Mouse (Mus musculus) v-Abl transformed pro-B cells (cell line): ENCODE measurements around the gene Dnmt1.

Experiments used
- in situ Hi-C, 2 experiments: fragments of 400-800 bp; cut with MboI; formaldehyde crosslinking; loops; one replicate each; pipeline ENCODE4 v1.15.1; 2025; ENCODE audit not compliant: unreplicated experiment in 2 of 2

Gene Dnmt1

GRCm38 (mm10) chr9:20889185-20890141 is 70.2 kb downstream of the Dnmt1 start:
- in situ Hi-C loops: loop anchor here (10.0 to 25.0 kb wide), 2 partner anchors 255 to 1548 kb away; no protein-coding TSS in a partner anchor

GRCm38 (mm10) chr9:20888386-20888765 is 71.3 kb downstream of the Dnmt1 start:
- in situ Hi-C loops: loop anchor here (10.0 to 25.0 kb wide), 2 partner anchors 254 to 1549 kb away; no protein-coding TSS in a partner anchor

- in situ Hi-C loops: loop anchor here (10.0 to 25.0 kb wide), 2 partner anchors 253 to 1549 kb away; no protein-coding TSS in a partner anchor
These were observed 71.8 kb downstream of the Dnmt1 start, which contains the start of gene Ppan for GRCm38 (mm10) chr9:20887704-20888385. Gene Ppan (plus strand): TSS chr9:20888175.

GRCm38 (mm10) chr9:20887191-20887590 is 72.5 kb downstream of the Dnmt1 start:
- in situ Hi-C loops: loop anchor here (10.0 to 25.0 kb wide), 2 partner anchors 252 to 1550 kb away; no protein-coding TSS in a partner anchor

- in situ Hi-C loops: loop anchor here (10.0 to 25.0 kb wide), 2 partner anchors 252 to 1551 kb away; no protein-coding TSS in a partner anchor
These were observed 73.1 kb downstream of the Dnmt1 start for GRCm38 (mm10) chr9:20886563-20886962.

- in situ Hi-C loops: loop anchor here (25.0 kb wide), 1 partner anchor 1558 kb away; no protein-coding TSS in a partner anchor
These were observed 80.4 kb downstream of the Dnmt1 start, which contains the start of gene Angptl6 for GRCm38 (mm10) chr9:20879097-20879792. Gene Angptl6 (minus strand): TSS chr9:20879727.

GRCm38 (mm10) chr9:20878710-20879065 is 81.0 kb downstream of the Dnmt1 start:
- in situ Hi-C loops: loop anchor here (25.0 kb wide), 1 partner anchor 1559 kb away; no protein-coding TSS in a partner anchor

GRCm38 (mm10) chr9:20878041-20878709 is 81.5 kb downstream of the Dnmt1 start:
- in situ Hi-C loops: loop anchor here (25.0 kb wide), 1 partner anchor 1559 kb away; no protein-coding TSS in a partner anchor

- in situ Hi-C loops: loop anchor here (25.0 kb wide), 1 partner anchor 1560 kb away; no protein-coding TSS in a partner anchor
These were observed 82.3 kb downstream of the Dnmt1 start for GRCm38 (mm10) chr9:20877118-20878040.

GRCm38 (mm10) chr9:20876318-20877117 is 83.2 kb downstream of the Dnmt1 start:
- in situ Hi-C loops: loop anchor here (25.0 kb wide), 1 partner anchor 1561 kb away; no protein-coding TSS in a partner anchor

- in situ Hi-C loops: loop anchor here (25.0 kb wide), 1 partner anchor 1562 kb away; no protein-coding TSS in a partner anchor
These were observed 84.5 kb downstream of the Dnmt1 start for GRCm38 (mm10) chr9:20875021-20875790.

- in situ Hi-C loops: loop anchor here in 1 of 2 experiments (25.0 kb wide), 1 partner anchor 311 kb away; no protein-coding TSS in a partner anchor
These were observed 86.2 kb downstream of the Dnmt1 start for GRCm38 (mm10) chr9:20873521-20873920.

- in situ Hi-C loops: loop anchor here in 1 of 2 experiments (25.0 kb wide), 1 partner anchor 311 kb away; no protein-coding TSS in a partner anchor
These were observed 86.7 kb downstream of the Dnmt1 start for GRCm38 (mm10) chr9:20872991-20873390.

GRCm38 (mm10) chr9:20870211-20871173 is 89.2 kb downstream of the Dnmt1 start:
- in situ Hi-C loops: loop anchor here in 1 of 2 experiments (25.0 kb wide), 1 partner anchor 308 kb away; no protein-coding TSS in a partner anchor

GRCm38 (mm10) chr9:20869246-20869645 is 90.4 kb downstream of the Dnmt1 start:
- in situ Hi-C loops: loop anchor here in 1 of 2 experiments (25.0 kb wide), 1 partner anchor 307 kb away; no protein-coding TSS in a partner anchor
